Mouse (Mus musculus) liver, adult 2 months (tissue): ENCODE data around the gene Mrpl58.

Experiments
- CTCF ChIP-seq: fragments of 200-500 bp; IDR thresholded peaks from 2 replicates; pipeline ENCODE4 v1.5.1; 2011; ENCODE audit warnings: low read depth, low read length, control low read depth
- POLR2A ChIP-seq: fragments of 200-500 bp; IDR thresholded peaks from 2 replicates; pipeline ENCODE4 v1.6.1; 2011; ENCODE audit warnings: low read length, control low read depth; ENCODE audit not compliant: insufficient read depth; ENCODE audit errors: extremely low read depth

GRCm38 (mm10) chr11:115461846-115462242 is 58.3 kb downstream of the Mrpl58 start:
- TF ChIP-seq POLR2A (no peak), CTCF (no peak)
